Mouse (Mus musculus): ENCODE measurements at regions not wholly inside any gene's neighbourhood (a gene's known extent, or its start where the extent isn't known, plus 50 kb on each side); places are given as distances from the start of the nearest gene placed in this dataset.
"Not testable (repeated sequence)": the region's sequence is repeated elsewhere in the genome, so short reads cannot be mapped to it uniquely, and the experiment has no call there.

DNA sequence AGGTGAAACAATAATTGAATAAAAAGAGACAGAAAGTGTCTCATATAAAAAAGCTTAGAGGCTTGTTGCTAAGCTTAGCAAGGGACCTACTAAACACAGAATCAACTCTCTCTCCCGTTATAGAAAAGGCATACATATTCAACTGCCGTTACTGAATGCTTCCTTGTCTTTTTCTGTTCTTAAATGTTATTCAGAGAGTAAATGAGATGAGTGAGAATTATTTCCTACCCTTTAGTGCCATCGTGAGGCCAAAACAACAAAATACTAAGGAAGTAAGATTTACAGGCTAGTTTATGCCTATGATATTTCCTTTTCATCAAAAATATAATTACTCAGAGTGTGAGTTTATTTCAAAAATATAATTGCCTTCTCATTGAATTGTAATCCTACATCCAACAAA lies 686.6 kb upstream of the 1700008P02Rik start:
- Histone ChIP-seq H3K4me3 (ENCODE audit: low read length) (no peak overlapping the region), H3K9ac (replicated peaks; ENCODE audit: low read length) (no peak overlapping the region), H3K27me3 (ENCODE audit: insufficient read depth, low read length) (no peaks in the 10 kb centered on the region), H3K27ac (ENCODE audit: low read length) (no peak overlapping the region), H3K4me2 (replicated peaks; ENCODE audit: low read depth, low read length) (no peak overlapping the region), H3K36me3 (ENCODE audit: insufficient read depth, low read length) (no peaks in the 10 kb centered on the region), H3K4me1 (ENCODE audit: insufficient read depth, low read length) (no peaks in the 10 kb centered on the region), H3K9me3 (ENCODE audit: low read length) (no peaks in the 10 kb centered on the region)
- ATAC-seq (ENCODE audit: low FRiP score, low TSS enrichment) = no peak
- WGBS = 39% methylated on average over 3 of the region's 3 CpGs

DNA sequence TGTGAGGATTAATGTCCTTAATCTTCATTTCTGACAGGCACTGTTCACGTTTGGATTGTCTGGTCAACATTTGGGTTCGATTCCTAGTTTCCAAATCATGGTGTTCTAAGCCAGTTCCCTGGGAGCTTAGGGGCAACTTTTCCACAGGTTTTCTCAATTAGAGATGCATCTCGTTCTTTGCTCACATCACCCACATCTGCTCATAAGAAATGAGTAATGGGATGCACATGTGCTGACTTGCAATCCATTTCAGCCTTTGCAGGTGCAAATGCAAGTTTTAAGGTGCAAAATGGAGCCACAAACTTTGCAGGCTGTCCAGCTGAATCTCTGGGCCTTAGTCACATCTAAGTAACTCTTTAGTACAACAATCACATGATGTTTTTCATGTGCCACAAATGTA lies 678.3 kb upstream of the 1700008P02Rik start:
- H3K36me3 ChIP-seq (ENCODE audit: insufficient read depth, low read length) = no peaks in the 10 kb centered on the region
- H3K4me2 ChIP-seq (replicated peaks; ENCODE audit: low read depth, low read length) = no peak overlapping the region
- no peak for ATAC-seq (ENCODE audit: low FRiP score, low TSS enrichment)
- H3K4me1 ChIP-seq (ENCODE audit: insufficient read depth, low read length) = no peaks in the 10 kb centered on the region
- WGBS = 69% methylated on average over 3 of the region's 3 CpGs
- no peak overlapping the region for H3K4me3 ChIP-seq (ENCODE audit: low read length)
- H3K9ac ChIP-seq (replicated peaks; ENCODE audit: low read length) = no peak overlapping the region
- H3K27me3 ChIP-seq (ENCODE audit: insufficient read depth, low read length) = no peaks in the 10 kb centered on the region
- no peaks in the 10 kb centered on the region for H3K9me3 ChIP-seq (ENCODE audit: low read length)
- no peak overlapping the region for H3K27ac ChIP-seq (ENCODE audit: low read length)

DNA sequence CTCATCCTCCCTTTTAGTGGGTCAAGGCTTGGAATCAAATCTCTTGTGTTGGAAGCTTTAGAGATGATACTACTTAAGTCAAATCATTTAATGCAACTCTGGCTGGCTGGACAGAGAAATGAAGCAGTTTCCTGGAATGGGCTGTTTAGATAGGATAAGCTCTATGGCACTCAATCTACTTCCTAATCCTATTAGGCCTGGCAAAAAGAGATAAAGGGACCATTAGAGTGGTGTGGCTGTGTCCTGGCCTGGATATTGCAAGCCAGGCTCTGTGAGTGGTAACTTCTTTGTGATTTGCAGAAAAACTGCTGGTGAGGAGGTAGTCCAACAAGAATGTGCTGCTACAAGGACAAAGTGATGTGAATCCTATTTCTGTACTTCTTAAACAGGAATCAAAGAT lies 670.8 kb upstream of the 1700008P02Rik start:
- no peak overlapping the region for H3K27ac ChIP-seq (ENCODE audit: low read length)
- H3K27me3 ChIP-seq (ENCODE audit: insufficient read depth, low read length) = no peaks in the 10 kb centered on the region
- no peak overlapping the region for H3K4me3 ChIP-seq (ENCODE audit: low read length)
- H3K36me3 ChIP-seq (ENCODE audit: insufficient read depth, low read length) = no peaks in the 10 kb centered on the region
- ATAC-seq (ENCODE audit: low FRiP score, low TSS enrichment) = no peak
- H3K9me3 ChIP-seq (ENCODE audit: low read length) = no peaks in the 10 kb centered on the region
- H3K9ac ChIP-seq (replicated peaks; ENCODE audit: low read length) = no peak overlapping the region
- no peaks in the 10 kb centered on the region for H3K4me1 ChIP-seq (ENCODE audit: insufficient read depth, low read length)
- H3K4me2 ChIP-seq (replicated peaks; ENCODE audit: low read depth, low read length) = no peak overlapping the region

DNA sequence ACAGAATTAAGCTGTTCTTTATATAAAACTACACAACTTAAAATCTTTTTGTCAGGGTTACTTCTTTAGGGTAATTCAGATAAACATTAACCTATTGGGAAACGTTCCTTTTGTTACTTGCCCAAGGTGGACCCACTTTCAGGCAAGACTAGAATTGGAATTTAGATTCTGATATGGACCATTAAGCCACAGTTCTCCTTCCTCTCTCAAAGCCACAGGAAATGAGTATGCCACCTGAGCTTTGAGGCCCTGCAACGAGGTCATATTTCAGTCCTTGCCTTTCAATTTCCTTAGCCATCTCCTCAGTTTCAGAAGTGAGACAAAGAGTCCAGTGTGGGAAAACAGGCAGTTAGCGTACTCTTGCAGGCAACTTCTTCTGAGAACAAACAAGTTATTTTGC lies 637.3 kb upstream of the 1700008P02Rik start:
- no peak overlapping the region for H3K27ac ChIP-seq (ENCODE audit: low read length)
- H3K4me1 ChIP-seq (ENCODE audit: insufficient read depth, low read length) = no peaks in the 10 kb centered on the region
- no peaks in the 10 kb centered on the region for H3K9me3 ChIP-seq (ENCODE audit: low read length)
- no peak overlapping the region for H3K4me2 ChIP-seq (replicated peaks; ENCODE audit: low read depth, low read length)
- H3K27me3 ChIP-seq (ENCODE audit: insufficient read depth, low read length) = no peaks in the 10 kb centered on the region
- 29% methylated on average over 3 of the region's 3 CpGs for WGBS
- H3K36me3 ChIP-seq (ENCODE audit: insufficient read depth, low read length) = no peaks in the 10 kb centered on the region
- ATAC-seq (ENCODE audit: low FRiP score, low TSS enrichment) = peak; percentile 94
- no peak overlapping the region for H3K9ac ChIP-seq (replicated peaks; ENCODE audit: low read length)
- no peak overlapping the region for H3K4me3 ChIP-seq (ENCODE audit: low read length)

DNA sequence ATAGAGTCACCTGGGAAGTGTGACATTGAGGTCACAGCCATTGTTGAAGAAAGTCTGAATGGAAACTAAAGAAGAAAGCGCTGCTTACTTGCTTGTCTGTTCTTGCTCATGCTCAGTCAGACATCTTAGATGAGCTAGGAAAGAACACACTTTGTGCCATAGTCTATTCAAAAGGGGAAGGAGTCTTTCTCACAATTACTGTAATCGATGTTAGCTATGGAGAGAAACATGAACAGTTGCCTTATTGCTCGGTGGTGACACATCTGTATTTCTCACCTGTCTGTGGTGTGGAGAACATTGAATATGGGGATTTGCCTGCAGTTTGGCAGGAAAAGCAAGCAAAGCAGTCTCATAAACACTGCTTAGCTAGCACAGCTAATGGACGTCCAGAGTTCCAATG lies 628.1 kb upstream of the 1700008P02Rik start:
- no peaks in the 10 kb centered on the region for H3K36me3 ChIP-seq (ENCODE audit: insufficient read depth, low read length)
- no peak for ATAC-seq (ENCODE audit: low FRiP score, low TSS enrichment)

DNA sequence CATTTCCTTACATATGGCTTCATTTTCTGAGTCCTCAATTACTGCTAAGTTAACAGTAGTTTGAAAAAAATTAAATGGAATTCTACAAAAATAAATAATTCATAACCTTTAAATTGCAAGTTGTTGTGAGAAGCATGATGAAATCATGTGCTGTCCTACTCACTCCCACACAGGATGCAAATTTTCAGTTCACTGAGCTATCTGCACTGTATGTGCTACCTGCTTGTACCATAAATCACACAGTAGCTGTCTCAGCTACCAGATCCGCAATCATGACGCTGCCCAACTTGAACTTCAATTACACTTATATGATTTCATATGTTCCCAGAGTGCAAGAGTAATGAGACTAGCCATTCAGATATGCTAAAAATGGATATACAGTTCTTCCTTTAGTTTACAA lies 609.5 kb upstream of the 1700008P02Rik start:
- H3K27ac ChIP-seq (ENCODE audit: low read length) = no peak overlapping the region
- H3K36me3 ChIP-seq (ENCODE audit: insufficient read depth, low read length) = no peaks in the 10 kb centered on the region
- ATAC-seq (ENCODE audit: low FRiP score, low TSS enrichment) = no peak
- H3K9ac ChIP-seq (replicated peaks; ENCODE audit: low read length) = no peak overlapping the region
- no peaks in the 10 kb centered on the region for H3K4me1 ChIP-seq (ENCODE audit: insufficient read depth, low read length)
- 72% methylated on average over 2 of the region's 2 CpGs for WGBS
- H3K27me3 ChIP-seq (ENCODE audit: insufficient read depth, low read length) = no peaks in the 10 kb centered on the region
- H3K4me3 ChIP-seq (ENCODE audit: low read length) = no peak overlapping the region
- H3K9me3 ChIP-seq (ENCODE audit: low read length) = no peaks in the 10 kb centered on the region; the same call in 1 of the 2 replicates
- H3K4me2 ChIP-seq (replicated peaks; ENCODE audit: low read depth, low read length) = no peak overlapping the region

More for the DNA sequence above, 628.1 kb upstream of the 1700008P02Rik start:
- Histone ChIP-seq H3K9ac (replicated peaks; ENCODE audit: low read length) (no peak overlapping the region), H3K27me3 (ENCODE audit: insufficient read depth, low read length) (no peaks in the 10 kb centered on the region), H3K9me3 (ENCODE audit: low read length) (no peaks in the 10 kb centered on the region), H3K4me1 (ENCODE audit: insufficient read depth, low read length) (no peaks in the 10 kb centered on the region), H3K4me2 (replicated peaks; ENCODE audit: low read depth, low read length) (no peak overlapping the region), H3K27ac (ENCODE audit: low read length) (no peak overlapping the region), H3K4me3 (ENCODE audit: low read length) (no peak overlapping the region)
- WGBS = 84% methylated on average over 4 of the region's 4 CpGs

DNA sequence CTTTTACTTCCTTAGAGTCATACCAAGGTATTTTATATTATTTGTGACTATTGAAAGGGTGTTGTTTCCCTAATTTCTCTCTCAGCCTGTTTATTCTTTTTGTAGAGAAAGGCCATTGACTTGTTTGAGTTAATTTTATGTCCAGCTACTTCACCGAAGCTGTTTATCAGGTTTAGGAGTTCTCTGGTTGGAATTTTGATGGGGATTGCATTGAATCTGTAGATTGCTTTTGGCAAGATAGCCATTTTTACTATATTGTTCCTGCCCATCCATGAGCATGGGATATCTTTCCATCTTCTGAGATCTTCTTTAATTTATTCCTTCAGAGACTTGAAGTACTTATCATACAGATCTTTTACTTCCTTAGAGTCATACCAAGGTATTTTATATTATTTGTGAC lies 568.3 kb upstream of the 1700008P02Rik start:
- H3K4me2 ChIP-seq (replicated peaks; ENCODE audit: low read depth, low read length); H3K9me3 ChIP-seq (ENCODE audit: low read length); H3K27ac ChIP-seq (ENCODE audit: low read length); H3K36me3 ChIP-seq (ENCODE audit: insufficient read depth, low read length); H3K9ac ChIP-seq (replicated peaks; ENCODE audit: low read length); H3K4me1 ChIP-seq (ENCODE audit: insufficient read depth, low read length); H3K4me3 ChIP-seq (ENCODE audit: low read length); ATAC-seq (ENCODE audit: low FRiP score, low TSS enrichment); H3K27me3 ChIP-seq (ENCODE audit: insufficient read depth, low read length): not testable (repeated sequence)
- 85% methylated on average over 1 of the region's 1 CpGs for WGBS

DNA sequence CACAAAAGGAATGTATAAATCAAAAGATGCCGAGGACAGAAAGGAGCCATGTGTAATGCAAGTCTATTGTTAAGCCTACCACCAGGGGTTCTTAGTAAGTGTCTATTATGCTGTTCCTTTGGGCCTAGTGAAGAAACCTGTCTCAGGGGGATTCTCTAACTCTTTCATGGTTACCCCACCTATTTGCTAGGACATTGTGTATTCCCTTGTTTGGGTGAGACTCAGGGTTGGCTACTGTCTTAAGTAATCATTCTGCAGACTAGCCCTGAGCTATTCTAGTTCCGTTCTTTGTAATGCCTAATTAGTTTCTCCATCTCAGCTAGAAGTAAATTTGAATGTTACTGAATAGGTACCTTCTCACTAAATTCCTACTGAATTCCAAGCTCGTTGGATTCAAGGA lies 546.4 kb upstream of the 1700008P02Rik start:
- Histone ChIP-seq H3K36me3 (ENCODE audit: insufficient read depth, low read length) (no peaks in the 10 kb centered on the region), H3K27me3 (ENCODE audit: insufficient read depth, low read length) (no peaks in the 10 kb centered on the region), H3K4me3 (ENCODE audit: low read length) (no peak overlapping the region), H3K4me2 (replicated peaks; ENCODE audit: low read depth, low read length) (no peak overlapping the region), H3K9ac (replicated peaks; ENCODE audit: low read length) (no peak overlapping the region), H3K4me1 (ENCODE audit: insufficient read depth, low read length) (no peaks in the 10 kb centered on the region), H3K27ac (ENCODE audit: low read length) (no peak overlapping the region), H3K9me3 (ENCODE audit: low read length) (no peaks in the 10 kb centered on the region)
- WGBS = 70% methylated on average over 3 of the region's 3 CpGs
- no peak for ATAC-seq (ENCODE audit: low FRiP score, low TSS enrichment)

DNA sequence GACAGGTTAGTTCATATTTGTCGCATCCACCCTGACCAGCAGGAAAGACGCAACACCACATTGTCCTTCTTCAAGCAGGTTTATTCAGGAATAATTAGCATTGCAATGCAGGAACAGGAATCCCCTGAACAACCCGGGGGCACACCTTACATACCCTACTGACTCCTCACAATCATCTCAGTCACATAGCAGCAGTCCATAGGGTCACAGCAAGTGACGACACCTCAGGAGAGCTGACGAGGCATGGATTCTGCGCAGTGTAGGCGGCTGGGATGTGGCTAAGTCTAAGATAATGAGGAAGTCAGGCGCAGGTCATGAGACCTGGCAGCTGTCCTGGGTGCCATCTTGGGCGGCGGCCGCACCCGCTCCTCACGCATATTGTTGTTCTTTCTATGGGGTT lies 518.8 kb upstream of the 1700008P02Rik start:
- no peak overlapping the region for H3K27ac ChIP-seq (ENCODE audit: low read length)
- 94% methylated on average over 13 of the region's 13 CpGs for WGBS
- no peak for ATAC-seq (ENCODE audit: low FRiP score, low TSS enrichment)
- no peaks in the 10 kb centered on the region for H3K9me3 ChIP-seq (ENCODE audit: low read length)
- no peak overlapping the region for H3K4me3 ChIP-seq (ENCODE audit: low read length)
- no peak overlapping the region for H3K9ac ChIP-seq (replicated peaks; ENCODE audit: low read length)
- no peak overlapping the region for H3K4me2 ChIP-seq (replicated peaks; ENCODE audit: low read depth, low read length)
- no peaks in the 10 kb centered on the region for H3K36me3 ChIP-seq (ENCODE audit: insufficient read depth, low read length)
- H3K4me1 ChIP-seq (ENCODE audit: insufficient read depth, low read length) = no peaks in the 10 kb centered on the region
- H3K27me3 ChIP-seq (ENCODE audit: insufficient read depth, low read length) = no peaks in the 10 kb centered on the region

DNA sequence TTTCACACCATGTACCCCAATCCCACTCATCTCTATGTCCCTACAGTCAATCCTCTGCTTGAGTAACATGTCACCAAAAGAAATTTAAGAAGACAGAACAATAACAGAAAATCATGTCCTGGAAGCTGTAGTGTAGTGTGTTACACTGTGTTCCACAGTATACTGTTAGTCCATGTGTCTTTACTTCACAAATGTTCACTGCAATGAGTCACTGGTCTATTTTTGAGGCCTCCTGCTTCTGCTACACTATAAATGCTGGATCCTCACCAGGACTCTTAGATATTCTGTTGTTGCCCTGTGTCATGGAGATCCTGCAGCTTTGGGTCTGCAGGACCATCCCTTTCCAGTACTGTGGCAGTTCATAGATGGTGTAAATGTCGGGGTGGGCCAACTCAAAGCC lies 514.5 kb upstream of the 1700008P02Rik start:
- no peak overlapping the region for H3K27ac ChIP-seq (ENCODE audit: low read length)
- no peak overlapping the region for H3K4me3 ChIP-seq (ENCODE audit: low read length)
- H3K9me3 ChIP-seq (ENCODE audit: low read length) = no peaks in the 10 kb centered on the region
- ATAC-seq (ENCODE audit: low FRiP score, low TSS enrichment) = no peak
- no peaks in the 10 kb centered on the region for H3K27me3 ChIP-seq (ENCODE audit: insufficient read depth, low read length)
- H3K4me1 ChIP-seq (ENCODE audit: insufficient read depth, low read length) = no peaks in the 10 kb centered on the region
- 61% methylated on average over 1 of the region's 1 CpGs for WGBS
- no peak overlapping the region for H3K9ac ChIP-seq (replicated peaks; ENCODE audit: low read length)
- no peaks in the 10 kb centered on the region for H3K36me3 ChIP-seq (ENCODE audit: insufficient read depth, low read length)
- H3K4me2 ChIP-seq (replicated peaks; ENCODE audit: low read depth, low read length) = no peak overlapping the region

All from kidney, embryonic 16.5 days (tissue).